Mouse (Mus musculus) limb, embryonic 12.5 days (tissue): Measurements from ENCODE around the gene Sstr5. TPM values are rescaled to one million over a fixed set of nuclear protein-coding genes. Genes with fewer than 3 reads are reported as not detected.
A peak's percentile ranks its signal among the peaks of the same experiment; 100 is the strongest.

Source experiments
- ATAC-seq: fragments of 200-750 bp; cut with Nextera tagmentation; 2 replicates; pipeline ENCODE4 v1.8.0; 2017; ENCODE audit warnings: low read depth, moderate TSS enrichment; ENCODE audit not compliant: insufficient number of reproducible peaks, insufficient read depth, low FRiP score, low TSS enrichment
- H3K27ac ChIP-seq: fragments of 300-500 bp; sonication (generic); 2 replicates; pipeline ENCODE4 v1.5.1; 2016; ENCODE audit warnings: mild to moderate bottlenecking, moderate library complexity
- H3K27me3 ChIP-seq: fragments of 300-500 bp; sonication (generic); 2 replicates; pipeline ENCODE4 v1.6.1; 2016; ENCODE audit warnings: mild to moderate bottlenecking, moderate library complexity
- H3K36me3 ChIP-seq: fragments of 300-500 bp; sonication (generic); 2 replicates; pipeline ENCODE4 v1.6.1; 2016; ENCODE audit warnings: mild to moderate bottlenecking, moderate library complexity
- H3K4me1 ChIP-seq: fragments of 300-500 bp; sonication (generic); replicated peaks from 2 replicates; pipeline ENCODE4 v1.6.1; 2016
- H3K4me2 ChIP-seq: fragments of 300-500 bp; sonication (generic); 2 replicates; pipeline ENCODE4 v1.6.1; 2016; ENCODE audit warnings: mild to moderate bottlenecking, moderate library complexity
- H3K4me3 ChIP-seq: fragments of 300-500 bp; sonication (generic); replicated peaks from 2 replicates; pipeline ENCODE4 v1.5.1; 2016; ENCODE audit warnings: mild to moderate bottlenecking
- H3K9ac ChIP-seq: fragments of 300-500 bp; sonication (generic); replicated peaks from 2 replicates; pipeline ENCODE4 v1.6.1; 2016; ENCODE audit warnings: mild to moderate bottlenecking, moderate library complexity
- H3K9me3 ChIP-seq: fragments of 300-500 bp; sonication (generic); 2 replicates; pipeline ENCODE4 v1.6.1; 2016; ENCODE audit warnings: mild to moderate bottlenecking, moderate library complexity
- WGBS: fragments of 180-500 bp; shearing (Covaris S2); methylation state at CpG from one replicate; pipeline ENCODE4 v1.1.7; 2016; 5-methylcytosine and 5-hydroxymethylcytosine counted together
- polyA plus RNA-seq: library from polyadenylated mRNA; unstranded; fragments of >200 nt; fragmentation: Nextera tagmentation; extraction: Ambion mirVana; gene quantifications from 2 replicates; pipeline ENCODE4 v1.2.1, GENCODE M21; 2016

Gene Sstr5
- polyA plus RNA-seq, 1 experiment from 2014 or later, result 0.24 TPM

DNA sequence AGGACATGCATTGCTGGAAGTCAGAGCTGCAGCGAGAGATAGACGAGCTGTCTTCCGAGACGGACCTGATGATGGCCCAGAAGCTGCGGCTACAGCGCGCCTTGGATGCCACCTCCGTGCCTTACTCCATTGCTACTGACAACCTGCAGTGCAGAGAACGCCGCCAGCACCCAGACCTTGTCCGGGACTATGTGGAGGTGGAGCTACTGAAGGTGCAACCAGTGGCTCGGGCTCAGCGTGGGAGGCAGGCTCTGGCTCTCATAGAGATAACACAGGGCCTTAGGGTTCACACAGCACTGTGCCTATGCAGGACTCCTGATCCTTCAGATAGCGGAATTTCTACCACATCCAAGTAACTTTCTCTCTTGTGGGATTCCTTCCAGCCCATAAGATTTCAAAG is 25.0 kb downstream of the Sstr5 start:
- no peak overlapping the region for H3K4me2 ChIP-seq
- H3K27ac ChIP-seq, result no peak overlapping the region
- no peak overlapping the region for H3K9ac ChIP-seq
- ATAC-seq, result no peak
- H3K4me3 ChIP-seq, result no peak overlapping the region
- peaks cover 67% of the 10 kb centered on the region for H3K27me3 ChIP-seq
- H3K4me1 ChIP-seq, result peaks cover 10% of the 10 kb centered on the region
- WGBS, result 48% methylated on average over 14 of the region's 14 CpGs
- H3K36me3 ChIP-seq, result no peaks in the 10 kb centered on the region
- H3K9me3 ChIP-seq, result no peaks in the 10 kb centered on the region

- Histone ChIP-seq H3K9ac (no peak overlapping the region), H3K27me3 (peaks cover 60% of the 10 kb centered on the region), H3K27ac (no peak overlapping the region), H3K4me2 (no peak overlapping the region), H3K36me3 (no peaks in the 10 kb centered on the region), H3K4me3 (no peak overlapping the region), H3K9me3 (no peaks in the 10 kb centered on the region), H3K4me1 (peaks cover 10% of the 10 kb centered on the region)
- ATAC-seq, result no peak
- 41% methylated on average over 8 of the region's 8 CpGs for WGBS
Measured at GRCm38 (mm10) chr17:25471418-25471817, 25.7 kb downstream of the Sstr5 start.

DNA sequence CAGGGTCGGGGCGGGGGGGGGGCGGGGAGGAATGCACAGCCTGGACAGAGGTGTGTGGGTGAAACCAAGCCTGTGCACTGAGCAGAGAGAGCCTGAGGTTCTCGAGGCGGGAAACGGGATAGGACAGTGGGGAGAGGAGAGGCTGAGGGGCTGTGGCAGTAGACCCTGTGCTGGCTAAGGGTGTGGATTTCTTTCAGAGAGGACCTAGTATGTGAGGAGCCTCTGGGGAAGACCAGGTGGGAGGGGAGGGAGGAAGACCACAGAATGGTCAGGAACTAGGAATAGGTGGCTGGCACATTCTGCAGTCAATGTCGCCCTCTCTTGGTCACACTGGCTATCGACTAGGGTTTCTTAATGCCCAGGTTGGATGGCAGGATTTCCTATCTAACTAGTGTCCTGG is 27.3 kb downstream of the Sstr5 start:
- Histone ChIP-seq H3K36me3 (no peaks in the 10 kb centered on the region), H3K4me3 (no peak overlapping the region), H3K9ac (no peak overlapping the region), H3K9me3 (no peaks in the 10 kb centered on the region), H3K4me2 (no peak overlapping the region), H3K4me1 (peaks cover 7% of the 10 kb centered on the region; the same call in 1 of the 2 replicates), H3K27me3 (peaks cover 49% of the 10 kb centered on the region), H3K27ac (no peak overlapping the region)
- peak; percentile 17; the same call in 1 of the 2 replicates for ATAC-seq
- WGBS, result 35% methylated on average over 8 of the region's 8 CpGs

DNA sequence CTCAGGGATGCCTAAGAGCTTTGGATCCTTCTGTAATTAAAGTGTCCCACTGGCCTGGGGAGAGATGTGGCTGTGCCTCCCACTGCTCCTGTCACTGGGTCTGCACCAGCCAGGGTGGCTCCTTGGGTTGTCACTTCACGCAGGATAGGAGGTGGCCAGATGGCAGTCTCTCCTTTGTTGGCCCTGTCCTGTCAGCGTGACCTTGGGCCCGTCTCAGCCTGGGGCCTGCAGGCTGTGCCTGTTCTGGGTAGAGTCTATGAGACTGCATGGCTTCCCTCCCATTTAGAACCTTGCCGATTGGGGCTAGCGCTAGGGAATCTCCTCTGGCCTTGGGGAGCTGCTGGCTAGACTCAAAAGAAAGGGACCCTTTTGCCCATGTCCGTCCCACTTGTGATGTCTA is 28.8 kb downstream of the Sstr5 start:
- H3K9me3 ChIP-seq, result no peaks in the 10 kb centered on the region
- peaks cover 34% of the 10 kb centered on the region for H3K27me3 ChIP-seq
- no peaks in the 10 kb centered on the region for H3K36me3 ChIP-seq
- no peak for ATAC-seq
- no peak overlapping the region for H3K4me3 ChIP-seq
- no peak overlapping the region for H3K4me2 ChIP-seq
- no peak overlapping the region for H3K9ac ChIP-seq
- H3K27ac ChIP-seq, result no peak overlapping the region
- peaks cover 5% of the 10 kb centered on the region for H3K4me1 ChIP-seq
- WGBS, result 64% methylated on average over 6 of the region's 6 CpGs

DNA sequence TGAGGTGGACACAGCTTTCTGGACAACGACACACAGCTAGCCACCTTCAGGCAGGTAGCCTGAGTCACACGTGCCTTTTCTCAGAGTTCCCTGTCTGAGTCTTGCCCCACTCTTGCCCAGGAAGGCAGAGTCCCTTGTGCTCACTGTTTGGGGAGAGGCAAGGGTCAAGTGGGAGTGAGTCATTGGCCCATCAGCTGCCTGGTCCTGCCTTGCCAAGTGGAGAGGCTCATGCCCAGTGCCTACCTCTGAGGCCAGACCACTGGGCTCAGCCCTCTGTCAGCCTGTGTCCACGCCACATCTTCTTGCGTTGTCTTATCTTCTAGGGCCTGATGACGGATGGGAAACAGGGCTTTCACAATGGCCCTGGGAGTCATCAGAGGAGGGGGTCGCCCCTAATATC is 29.3 kb downstream of the Sstr5 start:
- peaks cover 29% of the 10 kb centered on the region for H3K27me3 ChIP-seq
- no peak overlapping the region for H3K4me3 ChIP-seq
- no peaks in the 10 kb centered on the region for H3K36me3 ChIP-seq
- no peak overlapping the region for H3K9ac ChIP-seq
- no peak for ATAC-seq
- WGBS, result 70% methylated on average over 6 of the region's 6 CpGs
- H3K9me3 ChIP-seq, result no peaks in the 10 kb centered on the region
- H3K4me2 ChIP-seq, result no peak overlapping the region
- H3K27ac ChIP-seq, result no peak overlapping the region
- H3K4me1 ChIP-seq, result peaks cover 10% of the 10 kb centered on the region

GRCm38 (mm10) chr17:25466257-25466656 is 30.8 kb downstream of the Sstr5 start:
- no peak overlapping the region for H3K9ac ChIP-seq
- no peaks in the 10 kb centered on the region for H3K9me3 ChIP-seq
- no peak overlapping the region for H3K27ac ChIP-seq
- no peak overlapping the region for H3K4me3 ChIP-seq
- WGBS, result 73% methylated on average over 2 of the region's 2 CpGs
- peaks cover 14% of the 10 kb centered on the region for H3K27me3 ChIP-seq
- peaks cover 21% of the 10 kb centered on the region for H3K4me1 ChIP-seq
- ATAC-seq, result no peak
- H3K36me3 ChIP-seq, result no peaks in the 10 kb centered on the region
- no peak overlapping the region for H3K4me2 ChIP-seq

GRCm38 (mm10) chr17:25464091-25464490 is 33.0 kb downstream of the Sstr5 start:
- no peaks in the 10 kb centered on the region for H3K36me3 ChIP-seq
- 88% methylated on average over 4 of the region's 4 CpGs for WGBS
- ATAC-seq, result no peak
- peaks cover 7% of the 10 kb centered on the region for H3K27me3 ChIP-seq
- no peak overlapping the region for H3K9ac ChIP-seq
- H3K27ac ChIP-seq, result no peak overlapping the region
- H3K4me2 ChIP-seq, result no peak overlapping the region
- H3K4me1 ChIP-seq, result peaks cover 21% of the 10 kb centered on the region
- no peak overlapping the region for H3K4me3 ChIP-seq
- peaks cover 7% of the 10 kb centered on the region for H3K9me3 ChIP-seq

GRCm38 (mm10) chr17:25463326-25463945 is 33.7 kb downstream of the Sstr5 start:
- no peak overlapping the region for H3K27ac ChIP-seq

DNA sequence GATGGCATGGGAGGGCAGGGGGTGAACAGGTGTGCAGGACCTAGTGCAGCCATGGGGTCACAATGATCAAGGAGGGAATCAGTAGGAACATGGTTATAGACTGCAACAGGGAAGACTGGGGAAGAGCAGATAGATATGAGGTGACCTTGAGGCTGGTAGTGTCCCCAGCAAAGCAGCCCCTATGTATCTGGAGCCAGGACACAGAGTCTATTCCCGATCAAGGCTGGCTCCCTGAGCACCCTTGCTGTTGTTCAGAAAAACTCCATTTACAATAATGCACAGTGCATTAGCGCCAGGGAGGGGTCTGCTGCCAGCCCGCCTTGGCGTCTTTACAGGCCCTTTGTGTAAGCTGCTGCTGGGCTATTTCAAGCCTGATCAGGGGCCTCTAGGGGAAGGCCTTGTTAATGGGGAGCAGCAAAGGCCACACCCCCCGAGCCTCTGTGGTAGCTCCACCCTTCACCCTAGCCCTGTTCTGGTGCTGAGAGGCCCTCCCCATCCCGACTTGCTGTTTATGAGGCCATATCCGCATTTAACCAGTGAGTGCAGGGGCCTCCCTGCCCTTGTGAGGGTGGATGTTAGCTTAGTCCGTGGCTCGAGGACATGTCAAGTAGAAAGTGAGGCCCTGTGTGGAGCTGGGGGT is 34.7 kb downstream of the Sstr5 start:
- peaks cover 21% of the 10 kb centered on the region for H3K4me1 ChIP-seq
- H3K4me3 ChIP-seq, result no peak overlapping the region
- H3K36me3 ChIP-seq, result no peaks in the 10 kb centered on the region
- peaks cover 2% of the 10 kb centered on the region; the same call in 1 of the 2 replicates for H3K27me3 ChIP-seq
- peak overlapping the region; percentile 83 for H3K27ac ChIP-seq
- ATAC-seq, result peak; percentile 85
- 0 out of 2 replicates have a peak overlapping the region, but pooled peaks have one; percentile 13 for H3K9ac ChIP-seq
- H3K4me2 ChIP-seq, result peak overlapping the region; percentile 13
- H3K9me3 ChIP-seq, result peaks cover 7% of the 10 kb centered on the region
- 12% methylated on average over 9 of the region's 9 CpGs for WGBS

More at GRCm38 (mm10) chr17:25463326-25463945, 33.7 kb downstream of the Sstr5 start:
- no peak overlapping the region for H3K4me3 ChIP-seq
- peaks cover 2% of the 10 kb centered on the region; the same call in 1 of the 2 replicates for H3K27me3 ChIP-seq
- H3K9me3 ChIP-seq, result peaks cover 7% of the 10 kb centered on the region
- no peak overlapping the region for H3K9ac ChIP-seq
- peaks cover 21% of the 10 kb centered on the region for H3K4me1 ChIP-seq
- H3K36me3 ChIP-seq, result no peaks in the 10 kb centered on the region
- WGBS, result 56% methylated on average over 4 of the region's 4 CpGs
- no peak overlapping the region for H3K4me2 ChIP-seq
- ATAC-seq, result no peak

DNA sequence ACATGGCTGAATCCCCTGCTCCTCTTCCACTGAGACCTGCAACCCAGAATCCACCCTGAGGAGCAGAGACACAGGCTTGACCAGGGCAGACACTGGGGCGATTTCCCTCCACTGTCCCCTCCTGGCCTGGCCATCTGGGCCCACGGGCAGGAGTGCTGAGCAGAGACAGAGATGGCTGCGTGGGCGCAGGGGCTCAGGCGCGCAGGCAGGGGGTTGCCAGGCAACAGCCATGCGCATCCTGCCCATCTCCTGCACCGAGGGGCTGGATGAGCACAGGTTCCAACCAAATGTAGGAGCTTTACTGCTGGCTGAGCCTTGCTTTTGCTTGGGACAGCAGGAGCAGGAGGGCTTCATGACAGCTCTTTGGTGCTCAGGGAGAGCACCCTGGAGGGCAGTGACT is 40.5 kb downstream of the Sstr5 start:
- H3K36me3 ChIP-seq, result no peaks in the 10 kb centered on the region
- 0 out of 2 replicates have a peak, but pooled peaks cover 4% of the 10 kb centered on the region for H3K27me3 ChIP-seq
- peaks cover 7% of the 10 kb centered on the region for H3K9me3 ChIP-seq
- H3K9ac ChIP-seq, result no peak overlapping the region
- no peak for ATAC-seq
- 53% methylated on average over 8 of the region's 8 CpGs for WGBS
- H3K4me2 ChIP-seq, result no peak overlapping the region
- H3K4me1 ChIP-seq, result 0 out of 2 replicates have a peak, but pooled peaks cover 7% of the 10 kb centered on the region
- no peak overlapping the region for H3K4me3 ChIP-seq
- no peak overlapping the region for H3K27ac ChIP-seq

GRCm38 (mm10) chr17:25454272-25454671 is 42.8 kb downstream of the Sstr5 start, which contains the start of gene Tekt4:
TSS of gene Tekt4 (plus strand) at chr17:25454615.
- no peak within 1 kb of the TSS for H3K4me2 ChIP-seq
- 0 out of 2 replicates have a peak, but pooled peaks cover 7% of the 10 kb centered on the region for H3K4me1 ChIP-seq
- WGBS, result 48% methylated on average over 2 of the region's 2 CpGs
- H3K9me3 ChIP-seq, result no peaks in the 10 kb centered on the region
- no peaks in the 10 kb centered on the region for H3K36me3 ChIP-seq
- no peak within 1 kb of the TSS for H3K27ac ChIP-seq
- no peak within 1 kb of the TSS for H3K9ac ChIP-seq
- no peak for ATAC-seq
- 0 out of 2 replicates have a peak, but pooled peaks cover 4% of the 10 kb centered on the region for H3K27me3 ChIP-seq
- no peak within 1 kb of the TSS for H3K4me3 ChIP-seq
